Mouse (Mus musculus) kidney, embryonic 15.5 days (tissue): ENCODE measurements around the gene Dohh. TPM values are rescaled to one million over a fixed set of nuclear protein-coding genes. Genes with fewer than 3 reads are reported as not detected.

Experiments
- ATAC-seq: fragments of 200-750 bp; cut with Nextera tagmentation; replicated peaks from 2 replicates; pipeline ENCODE4 v1.8.0; 2017; ENCODE audit warnings: moderate TSS enrichment; ENCODE audit not compliant: low FRiP score
- H3K27ac ChIP-seq: fragments of 300-500 bp; sonication (generic); 2 replicates; pipeline ENCODE4 v1.5.1; 2015; ENCODE audit warnings: mild to moderate bottlenecking, inconsistent platforms
- H3K27me3 ChIP-seq: fragments of 300-500 bp; sonication (generic); 2 replicates; pipeline ENCODE4 v1.6.1; 2015; ENCODE audit warnings: inconsistent platforms
- H3K36me3 ChIP-seq: fragments of 300-500 bp; sonication (generic); 2 replicates; pipeline ENCODE4 v1.6.1; 2015; ENCODE audit warnings: inconsistent platforms
- H3K4me1 ChIP-seq: fragments of 300-500 bp; sonication (generic); 2 replicates; pipeline ENCODE4 v1.6.1; 2015; ENCODE audit warnings: inconsistent platforms
- H3K4me2 ChIP-seq: fragments of 300-500 bp; sonication (generic); 2 replicates; pipeline ENCODE4 v1.6.1; 2015; ENCODE audit warnings: moderate library complexity, mild to moderate bottlenecking, inconsistent platforms
- H3K4me3 ChIP-seq: fragments of 300-500 bp; sonication (generic); replicated peaks from 2 replicates; pipeline ENCODE4 v1.5.1; 2015; ENCODE audit warnings: mild to moderate bottlenecking, inconsistent platforms
- H3K9ac ChIP-seq: fragments of 300-500 bp; sonication (generic); 2 replicates; pipeline ENCODE4 v1.6.1; 2015; ENCODE audit warnings: mild to moderate bottlenecking, inconsistent platforms
- H3K9me3 ChIP-seq: fragments of 300-500 bp; sonication (generic); replicated peaks from 2 replicates; pipeline ENCODE4 v1.6.1; 2016; ENCODE audit warnings: inconsistent platforms
- WGBS: fragments of 180-500 bp; shearing (Covaris S2); methylation state at CpG from one replicate; pipeline ENCODE4 v1.1.7; 2015; ENCODE audit warnings: mixed read lengths; 5-methylcytosine and 5-hydroxymethylcytosine counted together
- polyA plus RNA-seq: library from polyadenylated mRNA; unstranded; fragments of >200 nt; fragmentation: Nextera tagmentation; extraction: Ambion mirVana; gene quantifications from 2 replicates; pipeline ENCODE4 v1.2.1, GENCODE M21; 2015

Dohh gene
- 79.7 and 82.2 TPM in 2 replicates for polyA plus RNA-seq

DNA sequence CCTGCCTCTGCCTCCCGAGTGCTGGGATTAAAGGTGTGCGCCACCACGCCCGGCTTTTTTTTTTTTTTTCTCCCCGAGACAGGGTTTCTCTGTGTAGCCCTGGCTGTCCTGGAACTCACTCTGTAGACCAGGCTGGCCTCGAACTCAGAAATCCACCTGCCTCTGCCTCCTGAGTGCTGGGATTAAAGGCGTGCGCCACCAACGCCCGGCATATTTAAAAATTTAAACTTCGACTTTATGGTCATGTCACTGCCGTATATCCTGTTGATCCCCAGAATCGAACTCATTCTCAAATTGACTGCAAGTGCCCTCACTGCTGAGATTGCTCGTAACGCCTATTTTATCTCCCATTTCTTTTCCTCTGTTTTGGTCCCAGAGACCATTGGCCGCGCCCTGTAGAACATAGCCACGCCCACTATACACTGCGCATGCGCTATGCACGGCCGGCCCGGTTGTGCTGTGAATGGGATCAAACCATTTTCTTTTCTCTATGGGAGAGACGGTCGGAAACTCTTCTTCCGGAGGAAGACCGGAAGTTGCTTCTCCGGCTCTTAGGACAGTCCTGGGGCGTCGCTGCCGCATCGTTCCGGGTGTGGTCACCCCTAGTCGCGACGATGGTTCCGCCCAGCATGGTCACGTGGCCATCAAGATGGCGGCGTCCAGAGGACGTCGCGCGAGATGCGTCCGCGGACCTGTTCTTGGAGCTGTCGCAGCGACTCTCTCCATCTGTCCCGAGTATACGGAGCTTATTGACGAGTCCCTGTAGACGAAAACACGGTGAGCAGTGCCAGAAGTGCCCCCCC is at the start of gene Dohh, which contains the start of gene Gm48551:
Gene Dohh, plus strand, starts transcription at position 627 of the 803 bp plus-strand sequence.
Gene Gm48551, plus strand, starts transcription at position 665 of the 803 bp plus-strand sequence.
- Histone ChIP-seq H3K4me1 (peaks cover 23% of the 10 kb centered on the region), H3K9ac (peak within 1 kb of the TSS; percentile 83), H3K27me3 (no peaks in the 10 kb centered on the region), H3K4me2 (peak within 1 kb of the TSS; percentile 90), H3K27ac (peak within 1 kb of the TSS; percentile 91), H3K36me3 (peaks cover 34% of the 10 kb centered on the region), H3K4me3 (peak within 1 kb of the TSS; percentile 96), H3K9me3 (no peaks in the 10 kb centered on the region)
- WGBS: 8% methylated on average over 54 of the region's 54 CpGs
- ATAC-seq: peak; percentile 93

DNA sequence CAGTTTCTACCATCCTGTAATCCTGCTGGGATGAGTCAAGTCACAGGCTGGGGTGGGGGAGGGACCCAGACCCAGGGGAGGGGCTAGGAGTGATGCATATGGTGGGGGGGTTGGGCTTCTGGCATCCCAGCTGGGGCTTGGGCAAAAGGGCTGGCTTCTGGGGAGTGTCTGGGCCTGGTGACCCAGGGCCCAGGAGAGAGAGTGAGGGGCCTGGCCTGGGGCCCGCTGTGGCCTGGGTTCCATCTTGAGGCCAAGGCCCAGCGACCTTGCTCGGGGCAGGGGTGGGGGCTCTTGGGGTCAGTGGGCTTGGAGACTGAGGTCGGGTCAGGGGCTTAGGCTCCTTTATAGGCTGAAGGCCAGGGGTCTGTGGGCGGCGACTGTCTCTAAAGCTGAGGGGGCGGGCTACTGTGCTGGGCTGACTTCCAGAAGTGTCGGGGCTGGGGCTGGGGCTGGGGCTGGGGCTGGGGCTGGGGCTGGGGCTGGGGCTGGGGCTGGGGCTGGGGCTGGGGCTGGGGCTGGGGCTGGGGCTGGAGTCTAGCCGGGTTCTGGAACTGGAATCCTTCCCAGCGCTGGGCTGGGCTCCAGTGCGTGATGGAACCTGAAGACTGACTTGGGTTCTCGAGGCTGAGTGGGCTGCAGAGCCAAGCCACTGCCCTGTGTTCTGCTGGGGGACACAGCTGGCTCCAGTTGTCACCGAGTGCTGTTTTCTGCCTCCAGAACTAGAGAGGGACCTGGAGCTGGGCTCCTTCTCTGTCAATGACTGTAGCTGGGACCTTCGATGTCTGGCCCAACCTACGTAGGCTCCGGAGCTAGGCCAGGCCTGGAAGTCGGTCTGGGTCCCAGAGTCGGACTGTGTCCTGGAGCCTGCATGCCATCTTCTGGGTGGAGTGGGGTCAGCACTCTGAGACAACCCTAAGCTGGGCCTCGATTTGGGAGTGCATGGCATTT is 48.6 kb upstream of the Dohh start:
- Histone ChIP-seq H3K4me2 (peak overlapping the region; percentile 30; the same call in 1 of the 2 replicates), H3K27ac (peak overlapping the region; percentile 84), H3K9me3 (no peaks in the 10 kb centered on the region), H3K36me3 (no peaks in the 10 kb centered on the region), H3K9ac (no peak overlapping the region), H3K4me3 (no peak overlapping the region), H3K27me3 (peaks cover 33% of the 10 kb centered on the region), H3K4me1 (peaks cover 45% of the 10 kb centered on the region)
- WGBS: 28% methylated on average over 19 of the region's 19 CpGs
- ATAC-seq: peak; percentile 63

DNA sequence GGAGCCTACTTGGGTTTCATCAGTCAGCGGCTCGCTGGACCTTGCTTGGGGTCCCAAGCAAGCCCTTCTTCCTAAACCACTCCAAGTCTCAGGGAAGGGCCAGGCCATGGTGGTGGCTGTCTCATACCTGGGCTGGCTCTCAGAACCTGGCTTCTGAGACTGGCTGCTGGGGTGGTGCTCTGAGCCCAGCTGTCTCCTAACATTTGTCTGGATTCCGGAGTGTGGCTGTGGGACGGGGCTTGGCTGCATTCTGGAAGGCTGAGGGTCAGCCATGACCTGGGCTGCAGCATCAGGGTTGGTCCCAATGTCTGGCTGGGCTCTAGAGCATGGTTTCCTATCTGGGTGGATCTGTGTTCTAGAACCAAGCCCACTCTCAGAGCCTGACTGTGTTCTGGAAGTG is 47.7 kb upstream of the Dohh start:
- whole genome bisulfite sequencing: 91% methylated on average over 4 of the region's 4 CpGs
- Histone ChIP-seq H3K27me3 (peaks cover 42% of the 10 kb centered on the region), H3K4me3 (no peak overlapping the region), H3K4me2 (no peak overlapping the region), H3K4me1 (peaks cover 51% of the 10 kb centered on the region), H3K9ac (no peak overlapping the region), H3K27ac (peak overlapping the region; percentile 84), H3K36me3 (no peaks in the 10 kb centered on the region), H3K9me3 (no peaks in the 10 kb centered on the region)
- no peak for ATAC-seq

DNA sequence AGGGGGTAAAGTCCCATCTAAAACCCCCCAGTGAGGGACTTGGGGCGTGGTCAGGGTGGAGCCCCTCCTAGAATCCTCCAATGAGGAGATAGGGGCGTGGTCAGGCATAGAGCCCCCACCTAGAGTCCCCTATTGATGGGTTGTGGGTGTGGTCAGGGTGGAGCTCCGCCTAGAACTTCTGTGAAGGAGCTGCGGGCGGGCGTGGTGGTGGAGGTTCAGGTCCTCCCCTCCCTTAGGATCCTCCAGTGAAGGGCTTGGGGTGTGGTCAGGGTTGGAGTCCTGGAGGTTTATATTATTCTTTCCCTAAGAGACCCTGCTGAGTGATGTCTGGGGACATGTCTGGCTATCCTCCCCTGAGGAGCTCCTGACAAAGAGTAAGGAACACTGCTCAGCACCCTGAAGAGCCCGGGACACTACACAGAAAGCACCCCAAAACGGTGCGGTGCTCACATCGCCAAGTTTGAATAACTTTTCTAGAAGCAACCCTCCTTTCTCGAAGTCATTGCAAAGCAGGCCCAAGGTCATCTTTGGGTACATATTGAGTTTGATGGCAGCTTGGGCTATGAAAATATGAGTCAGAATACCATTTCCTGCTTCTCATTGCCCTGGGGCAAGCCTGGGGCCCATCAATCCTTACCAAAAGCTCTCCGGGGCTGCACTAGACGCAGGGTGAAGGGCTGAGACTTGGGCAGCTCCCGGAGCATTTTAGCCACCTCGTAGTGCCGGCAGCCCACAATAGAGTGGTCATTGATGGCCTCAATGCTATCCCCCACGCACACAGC is 43.5 kb upstream of the Dohh start:
- H3K4me3 ChIP-seq: no peak overlapping the region
- peaks cover 63% of the 10 kb centered on the region for H3K27me3 ChIP-seq
- 40% methylated on average over 17 of the region's 17 CpGs for WGBS
- no peak overlapping the region for H3K9ac ChIP-seq
- peaks cover 37% of the 10 kb centered on the region for H3K4me1 ChIP-seq
- H3K36me3 ChIP-seq: 0 out of 2 replicates have a peak, but pooled peaks cover 4% of the 10 kb centered on the region
- ATAC-seq: no peak
- no peaks in the 10 kb centered on the region for H3K9me3 ChIP-seq
- no peak overlapping the region; the same call in 1 of the 2 replicates for H3K4me2 ChIP-seq
- H3K27ac ChIP-seq: no peak overlapping the region

DNA sequence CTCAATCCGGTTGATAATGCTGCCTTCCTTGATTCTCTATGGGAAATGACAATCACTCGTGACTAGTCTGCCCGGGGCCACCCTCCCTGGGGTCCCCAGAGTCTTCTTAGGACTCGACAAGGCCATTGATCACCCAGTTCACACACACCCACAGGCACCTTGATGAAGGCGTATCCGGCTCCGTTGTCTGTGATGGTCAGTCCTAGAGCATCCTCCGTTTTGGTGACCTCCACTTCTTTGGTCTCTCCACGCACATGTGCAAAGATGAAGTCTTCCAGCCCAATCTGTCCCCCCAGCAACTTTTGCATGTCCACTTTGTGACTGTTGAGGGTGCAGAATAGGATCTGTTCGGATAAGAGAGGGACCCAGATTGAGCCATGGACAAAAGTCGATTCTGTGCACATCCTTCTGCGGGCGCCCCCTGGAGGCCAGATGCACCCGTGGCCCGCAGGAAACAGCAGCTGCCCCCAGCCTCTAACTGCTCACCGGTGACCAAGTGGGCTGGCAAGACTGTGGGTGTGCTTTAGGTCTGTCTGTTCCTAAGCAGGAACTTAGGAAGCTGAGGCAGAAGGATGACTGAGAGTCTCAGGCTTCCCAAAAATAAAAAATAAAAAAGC is 42.8 kb upstream of the Dohh start:
- H3K9ac ChIP-seq: no peak overlapping the region
- no peak overlapping the region for H3K27ac ChIP-seq
- ATAC-seq: no peak
- WGBS: 35% methylated on average over 16 of the region's 16 CpGs
- H3K36me3 ChIP-seq: 0 out of 2 replicates have a peak, but pooled peaks cover 7% of the 10 kb centered on the region
- H3K4me2 ChIP-seq: peak overlapping the region; percentile 2; the same call in 1 of the 2 replicates
- H3K4me3 ChIP-seq: no peak overlapping the region
- H3K27me3 ChIP-seq: peaks cover 63% of the 10 kb centered on the region
- H3K4me1 ChIP-seq: peaks cover 35% of the 10 kb centered on the region
- H3K9me3 ChIP-seq: no peaks in the 10 kb centered on the region

DNA sequence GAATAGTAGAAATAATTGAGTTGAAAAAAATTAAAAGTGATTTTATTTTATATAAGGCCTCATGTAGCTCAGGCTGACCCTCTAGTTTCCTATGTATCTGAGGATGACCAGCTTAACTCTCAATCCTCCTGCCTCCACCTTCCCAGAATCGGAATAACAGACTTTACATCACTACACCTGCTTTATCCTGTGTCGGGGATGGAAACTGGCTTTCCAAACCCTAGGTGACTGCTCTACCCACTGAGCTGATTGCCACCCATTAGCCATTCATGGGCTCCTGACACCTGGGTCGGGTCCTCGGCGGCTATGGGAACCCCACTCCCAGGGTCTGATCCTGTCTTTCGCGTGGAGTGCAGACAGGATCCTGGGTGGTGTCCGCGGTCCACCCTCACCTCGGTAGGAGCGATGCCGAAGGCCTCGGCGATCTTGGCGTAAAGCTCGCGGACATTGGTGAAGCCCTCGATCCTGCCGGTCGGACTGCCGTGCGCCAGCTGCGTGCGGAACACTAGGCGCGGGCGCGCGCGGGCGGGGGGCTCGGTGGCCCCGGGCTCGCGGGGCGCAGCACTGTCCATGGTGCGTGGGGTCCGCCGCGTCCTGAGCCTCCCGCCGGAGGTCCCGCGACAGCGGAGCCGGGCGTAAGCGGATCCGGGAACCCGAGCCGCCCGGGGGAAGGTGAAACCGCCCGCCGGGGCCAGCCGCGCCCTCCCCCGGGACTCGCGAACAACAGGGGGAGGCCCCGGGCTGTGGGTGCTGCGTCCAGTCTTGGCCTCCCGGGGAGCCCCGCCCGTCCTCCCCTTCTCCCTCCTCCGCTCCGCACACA is 41.3 kb upstream of the Dohh start, which contains the start of gene Gipc3:
Gene Gipc3, minus strand, starts transcription at position 581 of the 820 bp plus-strand sequence.
- no peak within 1 kb of the TSS for H3K27ac ChIP-seq
- H3K4me2 ChIP-seq: peak within 1 kb of the TSS; percentile 67
- WGBS: 5% methylated on average over 63 of the region's 67 CpGs
- peaks cover 14% of the 10 kb centered on the region for H3K36me3 ChIP-seq
- ATAC-seq: 0 out of 2 replicates have a peak, but pooled peaks have one; percentile 3
- H3K4me1 ChIP-seq: peaks cover 44% of the 10 kb centered on the region
- H3K27me3 ChIP-seq: peaks cover 55% of the 10 kb centered on the region
- peak within 1 kb of the TSS; percentile 35 for H3K9ac ChIP-seq
- no peaks in the 10 kb centered on the region for H3K9me3 ChIP-seq
- H3K4me3 ChIP-seq: peak within 1 kb of the TSS; percentile 43

DNA sequence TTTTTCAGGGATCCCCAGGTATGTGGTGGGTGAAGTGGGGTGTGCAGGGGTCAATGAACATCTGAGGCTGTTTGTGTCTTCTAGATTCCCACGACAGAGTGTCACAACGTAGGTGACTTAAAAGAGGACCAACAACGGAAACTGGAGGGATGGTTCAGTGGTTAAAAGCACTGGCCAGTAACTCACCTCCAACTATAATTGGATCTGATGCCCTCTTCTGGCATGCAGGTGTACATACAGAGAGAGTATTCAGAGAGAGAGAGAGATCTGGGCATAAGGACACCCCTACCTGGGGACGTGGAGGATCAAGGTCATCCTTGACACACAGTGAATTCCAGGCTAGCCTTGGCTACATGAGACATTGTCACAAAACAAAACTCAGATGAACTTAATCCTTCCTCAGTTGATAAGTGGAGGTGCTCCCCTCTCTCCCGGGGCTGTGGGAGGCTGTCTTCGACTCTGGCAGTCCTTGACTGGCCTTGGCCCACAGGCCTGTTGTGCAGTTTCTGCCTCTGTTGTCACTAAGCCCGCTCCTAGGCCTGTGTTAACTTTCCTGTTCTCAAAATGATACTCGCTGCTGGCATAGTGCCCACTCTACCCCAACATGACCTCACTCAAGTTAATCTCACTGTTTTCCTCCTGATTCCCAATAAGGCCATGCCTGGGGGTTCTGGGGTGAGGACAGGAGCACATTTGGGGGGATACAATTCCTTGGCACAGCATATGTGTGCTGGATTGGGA is 39.6 kb upstream of the Dohh start:
- Histone ChIP-seq H3K4me2 (no peak overlapping the region), H3K27ac (no peak overlapping the region), H3K4me1 (peaks cover 55% of the 10 kb centered on the region), H3K27me3 (peaks cover 48% of the 10 kb centered on the region), H3K4me3 (no peak overlapping the region), H3K9ac (no peak overlapping the region), H3K9me3 (no peaks in the 10 kb centered on the region), H3K36me3 (peaks cover 24% of the 10 kb centered on the region)
- 54% methylated on average over 8 of the region's 8 CpGs for WGBS
- ATAC-seq: no peak

DNA sequence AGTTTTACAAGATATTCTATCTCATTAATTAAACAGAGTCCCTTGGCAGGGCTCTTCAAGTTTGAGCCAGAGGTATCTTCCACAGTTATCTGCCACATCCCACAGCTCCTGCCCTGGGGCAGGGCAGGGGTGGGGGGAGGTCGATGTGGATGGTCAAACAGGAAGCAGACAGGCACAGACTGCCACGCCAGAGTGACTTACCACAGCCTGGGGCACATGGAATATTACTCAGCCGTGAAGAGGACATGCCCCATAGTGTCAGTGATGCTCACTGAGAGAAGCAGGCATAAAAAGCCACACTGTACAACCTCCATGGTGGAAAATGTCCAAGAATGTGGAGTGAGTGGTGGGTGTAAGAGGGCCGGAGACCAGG is 39.1 kb upstream of the Dohh start:
- Histone ChIP-seq H3K27ac (no peak overlapping the region), H3K27me3 (peaks cover 48% of the 10 kb centered on the region), H3K9me3 (no peaks in the 10 kb centered on the region), H3K9ac (no peak overlapping the region), H3K36me3 (peaks cover 24% of the 10 kb centered on the region), H3K4me1 (peaks cover 58% of the 10 kb centered on the region), H3K4me2 (no peak overlapping the region), H3K4me3 (no peak overlapping the region)
- WGBS: 76% methylated on average over 4 of the region's 4 CpGs
- no peak for ATAC-seq

DNA sequence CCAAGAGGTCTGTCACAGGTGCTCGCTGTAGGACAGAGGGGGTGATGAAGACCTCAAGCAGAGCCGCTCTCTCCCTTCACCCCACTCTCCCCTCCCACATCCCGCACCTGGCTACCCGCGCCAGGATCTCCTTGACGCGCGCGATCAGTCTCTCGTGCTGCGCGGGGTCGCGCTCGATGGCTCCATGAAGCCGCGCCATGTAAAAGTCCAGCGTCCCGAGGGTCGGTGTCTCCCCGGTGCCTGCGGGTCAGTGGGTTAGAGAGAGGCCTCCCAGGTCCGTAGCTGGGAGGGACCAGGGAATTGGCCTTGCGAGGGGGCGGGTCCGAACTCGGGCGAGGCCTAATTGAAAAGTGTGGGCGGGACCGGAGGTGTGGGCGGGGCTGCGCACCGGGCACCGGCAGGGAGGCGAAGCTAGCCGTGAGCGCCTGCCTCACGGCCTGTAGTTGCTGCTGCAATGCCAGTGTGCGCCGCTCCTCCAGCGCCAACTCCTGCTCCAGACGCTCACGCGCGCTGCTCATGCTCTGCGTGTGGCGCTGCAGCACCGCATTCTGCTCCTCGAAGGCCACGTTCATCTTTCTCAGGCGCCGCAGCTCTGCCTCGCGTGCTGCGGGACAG is 37.7 kb upstream of the Dohh start:
- ATAC-seq: peak; percentile 20
- no peaks in the 10 kb centered on the region for H3K9me3 ChIP-seq
- peak overlapping the region; percentile 61 for H3K4me2 ChIP-seq
- 8% methylated on average over 55 of the region's 55 CpGs for WGBS
- H3K4me1 ChIP-seq: peaks cover 54% of the 10 kb centered on the region
- H3K36me3 ChIP-seq: peaks cover 24% of the 10 kb centered on the region
- peak overlapping the region; percentile 3; the same call in 1 of the 2 replicates for H3K9ac ChIP-seq
- peak overlapping the region; percentile 9; the same call in 1 of the 2 replicates for H3K27ac ChIP-seq
- peak overlapping the region; percentile 35 for H3K4me3 ChIP-seq
- H3K27me3 ChIP-seq: peaks cover 36% of the 10 kb centered on the region
